Mouse (Mus musculus): Measurements from ENCODE around the gene Podxl.
"Not testable (repeated sequence)": the region's sequence is repeated elsewhere in the genome, so short reads cannot be mapped to it uniquely, and the experiment has no call there.

Podxl gene

DNA sequence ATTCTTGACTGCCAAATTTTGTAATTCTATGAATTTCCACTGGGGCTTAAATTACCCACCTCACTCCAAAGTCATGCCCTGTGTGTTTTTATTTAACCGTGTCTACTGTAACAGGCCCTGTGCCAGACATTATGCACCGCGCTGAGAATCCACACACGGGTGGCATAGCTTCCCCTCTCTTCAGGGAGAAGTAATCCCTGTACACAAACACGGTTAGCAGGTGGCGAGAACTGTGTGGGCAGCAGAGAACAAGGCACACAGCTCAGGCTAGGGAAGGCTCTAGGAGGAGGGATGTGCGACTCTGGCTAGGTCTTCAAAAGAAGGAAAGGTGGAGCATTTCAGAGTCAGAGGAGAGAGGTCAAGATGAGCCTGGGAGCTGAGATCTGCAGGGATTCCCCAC is 3.4 kb upstream of the Podxl start:
- DNase-seq (ENCODE audit: low read depth, low spot score) = no peak

- DNase-seq (ENCODE audit: low read depth, low spot score) = no peak
Observed at GRCm38 (mm10) chr6:31564901-31565391, 1.2 kb upstream of the Podxl start.

DNA sequence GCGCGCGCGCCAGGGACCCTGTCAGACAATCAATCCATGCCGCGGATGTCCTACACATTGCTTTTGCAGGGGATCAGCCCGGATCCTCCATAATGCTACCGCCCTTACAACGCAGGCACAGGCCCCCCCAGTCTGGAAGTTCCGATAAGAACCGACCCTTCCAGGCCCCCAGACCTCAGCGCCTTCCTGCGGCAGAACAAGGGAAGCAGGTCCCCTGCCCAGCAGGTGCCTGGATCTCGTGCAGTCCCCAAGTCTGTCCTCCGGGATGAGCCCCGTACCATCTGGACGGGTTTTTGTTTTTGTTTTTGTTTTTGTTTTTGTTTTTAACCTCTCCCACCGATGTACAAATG is 376 bp upstream of the Podxl start:
- DNase-seq (ENCODE audit: low read depth, low spot score) = no peak

DNA sequence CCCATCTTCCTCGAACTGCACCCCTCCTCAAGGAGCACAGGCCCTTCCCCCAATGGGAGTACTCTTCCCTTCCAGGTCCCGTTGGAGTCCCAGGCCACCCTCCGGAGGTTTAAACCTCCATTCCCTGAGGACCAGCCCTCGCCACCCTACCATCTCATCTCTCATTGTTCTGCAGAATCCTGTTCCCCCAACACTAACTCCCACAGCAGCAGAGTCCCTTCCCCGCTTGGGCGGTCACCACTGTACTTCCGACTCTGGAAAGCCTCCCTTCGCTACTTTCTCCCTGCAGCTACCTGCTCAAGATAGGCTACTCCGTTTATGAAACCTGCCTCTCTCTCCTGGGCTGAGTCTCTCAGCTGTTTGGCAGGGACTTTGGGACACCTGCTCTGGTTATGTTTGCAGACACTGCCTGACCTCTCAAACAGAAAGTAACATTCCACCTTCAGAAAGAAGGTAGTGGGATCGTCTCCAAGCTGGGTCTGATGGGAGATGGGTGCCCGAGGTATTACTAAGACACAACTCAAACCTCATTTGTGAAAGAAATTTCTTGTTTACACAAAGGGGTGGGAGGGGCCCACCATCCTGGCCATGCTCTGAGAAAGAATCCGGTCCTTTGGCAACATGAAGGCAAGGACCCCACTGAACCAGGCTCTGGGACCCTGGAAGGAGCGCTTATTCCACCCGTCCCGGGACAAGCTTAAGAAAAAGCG is 1.3 kb downstream of the Podxl start:
- DNase-seq (ENCODE audit: low read depth, low spot score) = no peak

DNA sequence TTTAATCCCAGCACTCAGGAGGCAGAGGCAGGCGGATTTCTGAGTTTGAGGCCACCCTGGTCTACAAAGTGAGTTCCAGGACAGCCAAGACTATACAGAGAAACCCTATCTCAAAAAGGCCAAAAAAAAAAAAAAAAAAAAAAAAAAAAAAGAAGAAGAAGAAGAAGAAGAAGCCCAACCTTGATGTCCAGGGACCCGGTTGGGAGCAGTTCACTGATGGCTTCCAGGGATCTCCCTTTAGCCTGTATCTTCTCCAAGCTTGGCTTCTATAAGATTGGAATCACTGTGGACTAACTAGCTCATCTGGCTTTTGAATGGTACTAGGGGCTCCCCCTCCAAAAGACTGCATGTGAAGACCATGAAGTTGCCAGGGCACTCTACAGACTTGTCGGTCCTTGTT is 1.8 kb downstream of the Podxl start:
- not testable (repeated sequence) for DNase-seq (ENCODE audit: low read depth, low spot score)

- DNase-seq (ENCODE audit: low read depth, low spot score) = no peak
Observed at GRCm38 (mm10) chr6:31560138-31560959, 3.4 kb downstream of the Podxl start.

- no peak for DNase-seq (ENCODE audit: low read depth, low spot score)
Observed at GRCm38 (mm10) chr6:31556460-31557100, 7.2 kb downstream of the Podxl start.

- DNase-seq (ENCODE audit: low read depth, low spot score) = no peak
Observed at GRCm38 (mm10) chr6:31550876-31551532, 12.8 kb downstream of the Podxl start.

DNA sequence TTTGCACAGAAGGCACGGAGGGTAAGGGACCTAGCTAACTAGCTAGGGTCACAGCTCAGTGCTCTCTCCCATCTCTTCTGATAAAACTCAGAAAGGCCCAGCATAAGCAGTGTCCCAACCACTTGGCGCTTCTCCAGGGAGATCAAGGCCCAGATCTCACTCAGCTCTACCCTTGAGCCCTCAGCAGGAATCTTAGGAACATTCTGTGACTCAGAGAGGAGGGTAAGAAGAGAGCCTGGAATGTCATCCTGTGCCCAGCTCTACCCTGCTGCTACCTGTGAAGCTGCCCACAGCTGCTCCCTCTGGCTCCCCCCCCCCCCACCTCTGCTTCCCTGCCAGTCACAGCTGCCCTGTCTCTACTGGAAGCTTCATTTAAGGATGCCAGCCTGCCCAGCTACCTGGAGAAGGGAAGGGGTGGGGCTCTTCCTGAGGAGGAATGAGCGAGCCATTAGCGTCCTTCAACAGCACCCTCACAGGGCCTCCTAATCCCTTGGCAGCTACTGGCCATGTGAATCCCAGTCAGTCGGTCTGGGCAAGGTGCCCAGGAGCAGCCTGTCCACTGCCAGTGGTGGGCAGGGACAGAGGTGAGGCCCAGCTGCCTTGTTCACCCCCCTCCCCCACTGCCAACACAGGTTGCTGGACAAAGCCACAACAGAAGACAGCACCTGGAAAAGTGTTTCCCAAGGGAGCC is 14.3 kb downstream of the Podxl start:
- no peak for DNase-seq (ENCODE audit: low read depth, low spot score)

DNA sequence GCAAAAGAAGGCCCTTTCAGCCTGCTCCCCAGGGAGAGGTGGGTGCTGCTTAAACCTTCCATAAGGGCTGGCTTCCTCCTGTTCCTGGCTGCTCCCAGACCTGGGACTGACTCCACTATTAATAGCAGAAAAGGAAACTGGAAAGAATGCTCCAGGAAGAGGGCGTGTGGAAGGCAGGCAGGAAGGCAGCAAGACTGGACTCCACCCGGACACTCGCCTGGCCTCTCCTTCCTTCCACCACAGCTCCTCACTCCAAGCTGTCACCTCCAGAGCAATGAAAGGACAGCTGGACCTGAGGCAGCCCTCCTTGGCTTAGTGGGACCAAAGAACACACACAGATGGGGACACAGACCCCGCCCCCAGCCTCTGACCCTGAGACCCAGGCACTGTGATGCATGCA is 19.5 kb downstream of the Podxl start:
- DNase-seq (ENCODE audit: low read depth, low spot score) = no peak

- no peak for DNase-seq (ENCODE audit: low read depth, low spot score)
Observed at GRCm38 (mm10) chr6:31540018-31540417, 23.8 kb downstream of the Podxl start.

- DNase-seq (ENCODE audit: low read depth, low spot score) = no peak
Observed at GRCm38 (mm10) chr6:31538112-31538511, 25.7 kb downstream of the Podxl start.

DNA sequence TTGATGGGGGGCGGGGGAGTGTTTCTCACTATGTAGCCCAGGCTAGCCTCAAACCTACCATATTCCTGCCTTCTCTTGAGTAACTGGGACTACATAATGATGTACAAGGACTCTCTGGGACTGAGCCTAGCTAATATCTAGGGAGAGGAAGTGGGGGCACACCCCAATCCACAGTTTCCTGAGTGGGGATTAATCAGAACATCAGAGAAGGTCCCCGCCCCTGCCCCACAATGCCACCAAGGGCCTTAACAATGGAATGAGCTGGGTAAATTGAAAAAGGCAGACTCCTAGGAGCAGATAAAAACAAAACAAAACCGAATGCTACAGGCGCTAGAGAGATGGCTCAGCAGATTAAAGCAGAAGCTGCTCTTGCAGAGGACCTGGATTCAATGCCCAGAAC is 26.6 kb downstream of the Podxl start:
- DNase-seq (ENCODE audit: low read depth, low spot score) = no peak

DNA sequence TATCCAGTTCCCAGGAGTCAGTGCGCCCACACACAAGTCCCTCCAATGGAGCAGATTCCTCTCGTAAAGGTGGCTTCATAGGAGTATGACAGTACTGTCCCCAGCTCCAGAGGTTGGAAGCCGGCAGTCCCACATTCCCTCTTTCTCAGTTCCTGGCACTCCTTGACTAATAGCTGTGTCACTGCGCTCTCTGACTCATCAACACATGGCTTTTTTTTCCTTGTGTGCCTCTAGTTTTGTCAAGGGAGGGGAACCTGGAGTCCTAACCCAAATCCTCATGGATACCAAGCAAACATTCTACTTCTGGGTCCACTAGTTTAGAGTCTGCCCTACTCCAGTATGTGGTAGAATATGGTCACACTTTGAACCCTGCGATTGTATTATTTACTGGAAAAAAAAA is 29.1 kb downstream of the Podxl start:
- no peak for DNase-seq (ENCODE audit: low read depth, low spot score)

GRCm38 (mm10) chr6:31531880-31532279 is 31.9 kb downstream of the Podxl start:
- DNase-seq (ENCODE audit: low read depth, low spot score) = no peak

GRCm38 (mm10) chr6:31528339-31528738 is 35.4 kb downstream of the Podxl start:
- no peak for DNase-seq (ENCODE audit: low read depth, low spot score)

DNA sequence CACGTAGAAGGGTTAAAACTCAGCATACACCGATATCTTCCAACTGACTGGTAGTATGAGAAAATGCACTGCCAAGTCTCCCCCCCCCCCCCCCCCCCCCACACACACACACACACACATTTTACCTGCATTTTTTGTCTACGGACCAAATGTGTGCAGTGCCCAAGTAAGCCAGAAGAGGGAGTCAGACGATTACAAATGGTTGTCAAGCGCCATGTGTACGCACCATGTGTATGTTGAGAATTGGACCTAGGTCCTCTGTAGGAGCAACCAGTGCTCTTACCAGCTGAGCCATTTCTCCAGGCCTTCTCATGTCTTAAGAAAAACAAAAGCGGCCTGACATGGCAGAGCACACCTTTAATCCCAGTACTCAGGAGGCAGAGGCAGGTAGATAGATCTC is 35.9 kb downstream of the Podxl start:
- no peak for DNase-seq (ENCODE audit: low read depth, low spot score)

DNA sequence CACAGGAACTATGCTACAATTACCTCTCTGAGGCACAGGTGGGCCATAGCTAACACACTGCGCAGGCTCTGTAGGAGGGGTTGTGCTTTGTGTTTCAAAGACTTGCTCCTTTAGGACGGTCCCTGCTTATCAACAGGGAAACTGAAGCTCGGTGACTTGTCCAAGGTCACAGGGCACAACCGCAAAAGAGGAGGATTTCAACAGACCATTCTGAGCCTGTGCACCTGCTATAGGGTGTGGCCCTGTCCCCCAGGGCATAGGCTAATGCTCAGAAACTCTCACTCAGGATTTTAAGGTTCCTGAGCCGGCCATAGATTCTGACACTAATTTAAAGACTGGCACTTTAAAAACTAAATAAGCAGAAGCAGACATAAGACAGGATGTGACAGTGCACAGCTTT is 36.9 kb downstream of the Podxl start:
- no peak for DNase-seq (ENCODE audit: low read depth, low spot score)

- peak; percentile 60 for DNase-seq (ENCODE audit: low read depth, low spot score)
Observed at GRCm38 (mm10) chr6:31525231-31525900, 38.4 kb downstream of the Podxl start.

- no peak for DNase-seq (ENCODE audit: low read depth, low spot score)
Observed at GRCm38 (mm10) chr6:31524647-31525046, 39.1 kb downstream of the Podxl start.

DNA sequence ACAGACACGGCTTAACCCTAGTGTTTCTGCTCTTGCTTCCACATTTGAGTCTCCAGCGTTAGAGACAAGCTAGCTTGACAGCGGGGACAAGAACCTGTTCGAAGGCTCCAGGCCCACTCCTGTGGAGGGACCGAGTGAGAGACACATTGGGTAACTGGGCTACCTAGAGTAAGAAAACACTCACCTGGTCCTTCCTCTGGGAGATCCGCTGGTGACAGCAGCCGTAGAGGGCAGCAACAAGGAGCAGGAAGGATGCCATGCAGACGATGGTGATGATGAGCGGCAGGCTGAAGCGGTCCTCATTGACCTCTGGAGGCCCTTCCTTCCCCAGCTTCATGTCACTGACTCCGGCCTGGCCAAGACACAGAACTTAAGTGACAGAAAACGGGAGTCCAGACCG is 39.7 kb downstream of the Podxl start:
- no peak for DNase-seq (ENCODE audit: low read depth, low spot score)

Data from WW6 (cell line).